ENCODE assay signal across 8 mouse cellular contexts in genomic region chr13:51946171-51946570, GRCm38 (mm10).
DNase-seq lines count a peak whose midpoint lies in the region; ATAC-seq and TF ChIP-seq lines count a peak whose summit lies in the region.

No protein-coding gene starts in this region.

- H3K27me3 ChIP-seq in midbrain, postnatal 0 days (ENCODE audit: insufficient read depth, low read length), result no peaks in the 10 kb centered on the region; the same call in 1 of the 2 replicates
- peaks cover 31% of the 10 kb centered on the region for H3K27me3 ChIP-seq in midbrain, embryonic 13.5 days
- H3K27me3 ChIP-seq in intestine, embryonic 16.5 days (replicated peaks; ENCODE audit: control insufficient read depth, insufficient read depth, low read length), result no peaks in the 10 kb centered on the region
- no peaks in the 10 kb centered on the region; the same call in 1 of the 2 replicates for H3K27me3 ChIP-seq in midbrain, embryonic 15.5 days (replicated peaks)

- no peak for ATAC-seq in midbrain, postnatal 0 days (ENCODE audit: low FRiP score)
- no peak for ATAC-seq in midbrain, embryonic 13.5 days
- peak; percentile 84 for ATAC-seq in common myeloid progenitor, adult 5-6 weeks (replicated peaks; ENCODE audit: low read depth, poor library complexity, severe bottlenecking)
- ATAC-seq in intestine, embryonic 16.5 days, result peak; percentile 64; the same call in 1 of the 2 replicates
- peak; percentile 88 for ATAC-seq in megakaryocyte progenitor cell, adult 5-6 weeks (replicated peaks; ENCODE audit: poor library complexity)
- ATAC-seq in midbrain, embryonic 15.5 days (replicated peaks), result no peak

- H3K4me3 ChIP-seq in midbrain, postnatal 0 days (ENCODE audit: low read depth, low read length), result no peak overlapping the region
- H3K4me3 ChIP-seq in midbrain, embryonic 13.5 days (replicated peaks), result no peak overlapping the region
- H3K4me3 ChIP-seq in intestine, embryonic 16.5 days (ENCODE audit: low read length), result no peak overlapping the region
- H3K4me3 ChIP-seq in midbrain, embryonic 15.5 days, result no peak overlapping the region

- H3K4me2 ChIP-seq in midbrain, postnatal 0 days (ENCODE audit: low read depth, low read length, poor library complexity, severe bottlenecking), result no peak overlapping the region
- no peak overlapping the region for H3K4me2 ChIP-seq in midbrain, embryonic 13.5 days (replicated peaks)
- H3K4me2 ChIP-seq in intestine, embryonic 16.5 days (ENCODE audit: low read depth, low read length), result no peak overlapping the region
- no peak overlapping the region for H3K4me2 ChIP-seq in midbrain, embryonic 15.5 days

- TF ChIP-seq CTCF in midbrain, postnatal 0 days (IDR thresholded peaks at IDR 0.05), result no peak

- H3K9ac ChIP-seq in midbrain, postnatal 0 days (replicated peaks; ENCODE audit: low read length, poor library complexity, severe bottlenecking), result no peak overlapping the region
- H3K9ac ChIP-seq in midbrain, embryonic 13.5 days (replicated peaks), result no peak overlapping the region
- no peak overlapping the region for H3K9ac ChIP-seq in intestine, embryonic 16.5 days (ENCODE audit: low read depth, low read length)
- no peak overlapping the region for H3K9ac ChIP-seq in midbrain, embryonic 15.5 days

- H3K9me3 ChIP-seq in midbrain, postnatal 0 days (ENCODE audit: low read length), result no peaks in the 10 kb centered on the region
- no peaks in the 10 kb centered on the region for H3K9me3 ChIP-seq in midbrain, embryonic 13.5 days
- H3K9me3 ChIP-seq in intestine, embryonic 16.5 days (ENCODE audit: control insufficient read depth, low read length), result no peaks in the 10 kb centered on the region
- no peaks in the 10 kb centered on the region for H3K9me3 ChIP-seq in midbrain, embryonic 15.5 days

- H3K4me1 ChIP-seq in midbrain, postnatal 0 days (ENCODE audit: insufficient read depth, low read length), result no peaks in the 10 kb centered on the region
- 0 out of 2 replicates have a peak, but pooled peaks cover 4% of the 10 kb centered on the region for H3K4me1 ChIP-seq in midbrain, embryonic 13.5 days (replicated peaks)
- peaks cover 8% of the 10 kb centered on the region; the same call in 1 of the 2 replicates for H3K4me1 ChIP-seq in intestine, embryonic 16.5 days (ENCODE audit: control insufficient read depth, insufficient read depth, low read length)
- H3K4me1 ChIP-seq in midbrain, embryonic 15.5 days, result no peaks in the 10 kb centered on the region

- DNase-seq in midbrain, postnatal 0 days (ENCODE audit: low spot score), result peak; percentile 70
- no peak for DNase-seq in cerebellum, adult 8-10 months
- no peak for DNase-seq in left cerebral cortex, adult 18-20 months (ENCODE audit: low spot score in 2 of 2)

- no peaks in the 10 kb centered on the region for H3K36me3 ChIP-seq in midbrain, postnatal 0 days (ENCODE audit: insufficient read depth, low read length)
- H3K36me3 ChIP-seq in midbrain, embryonic 13.5 days, result no peaks in the 10 kb centered on the region
- H3K36me3 ChIP-seq in intestine, embryonic 16.5 days (ENCODE audit: control insufficient read depth, insufficient read depth, low read length), result no peaks in the 10 kb centered on the region
- no peaks in the 10 kb centered on the region for H3K36me3 ChIP-seq in midbrain, embryonic 15.5 days (replicated peaks)

- H3K27ac ChIP-seq in midbrain, postnatal 0 days (ENCODE audit: low read depth, low read length), result no peak overlapping the region
- no peak overlapping the region for H3K27ac ChIP-seq in midbrain, embryonic 13.5 days
- no peak overlapping the region for H3K27ac ChIP-seq in intestine, embryonic 16.5 days (ENCODE audit: low read length)
- H3K27ac ChIP-seq in midbrain, embryonic 15.5 days, result no peak overlapping the region

- WGBS in midbrain, postnatal 0 days, result 61% methylated on average over 3 of the region's 3 CpGs
- WGBS in midbrain, embryonic 13.5 days, result 65% methylated on average over 3 of the region's 3 CpGs
- WGBS in intestine, embryonic 16.5 days, result 53% methylated on average over 3 of the region's 3 CpGs
- WGBS in midbrain, embryonic 15.5 days, result 78% methylated on average over 3 of the region's 3 CpGs

Comparison
In these comparisons a context has a peak if more than half of its experiments do, and no peak if none do; other contexts are left out.
1. ATAC-seq: peak in common myeloid progenitor, adult 5-6 weeks (single experiment), intestine, embryonic 16.5 days (single experiment) and megakaryocyte progenitor cell, adult 5-6 weeks (single experiment); none in midbrain, postnatal 0 days (single experiment), midbrain, embryonic 13.5 days (single experiment) and midbrain, embryonic 15.5 days (single experiment).